Mouse (Mus musculus): ENCODE measurements at regions not wholly inside any gene's neighbourhood (a gene's known extent, or its start where the extent isn't known, plus 50 kb on each side); places are given as distances from the start of the nearest gene placed in this dataset.
"Not testable (repeated sequence)": the region's sequence is repeated elsewhere in the genome, so short reads cannot be mapped to it uniquely, and the experiment has no call there.

DNA sequence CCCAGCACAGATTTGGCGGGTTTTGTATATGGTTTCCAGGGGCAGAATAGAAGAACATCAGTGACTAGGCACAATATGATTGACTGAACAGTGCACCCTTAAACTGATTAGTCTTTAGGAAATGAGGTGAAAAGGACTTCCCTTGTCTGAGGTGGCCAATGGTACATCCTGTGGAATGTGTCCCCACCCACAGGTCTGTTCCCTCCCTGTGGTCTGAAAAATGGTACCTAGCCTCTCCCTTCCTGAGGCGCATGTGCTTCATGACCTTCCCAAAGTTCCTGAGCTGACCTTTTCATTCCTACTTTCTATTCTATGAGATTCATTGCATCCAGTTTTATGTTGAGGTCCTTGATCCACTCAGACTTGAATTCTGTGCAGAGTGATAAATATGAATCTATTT is 76.0 kb downstream of the Zfp97 start:
- 100% methylated on average over 2 of the region's 2 CpGs for WGBS
- not testable (repeated sequence) for H3K27me3 ChIP-seq; ATAC-seq; H3K27ac ChIP-seq; H3K4me2 ChIP-seq (replicated peaks); H3K9ac ChIP-seq (replicated peaks); H3K4me3 ChIP-seq (replicated peaks); H3K4me1 ChIP-seq (replicated peaks)
- H3K9me3 ChIP-seq = peaks cover 33% of the 10 kb centered on the region
- peaks cover 20% of the 10 kb centered on the region for H3K36me3 ChIP-seq

DNA sequence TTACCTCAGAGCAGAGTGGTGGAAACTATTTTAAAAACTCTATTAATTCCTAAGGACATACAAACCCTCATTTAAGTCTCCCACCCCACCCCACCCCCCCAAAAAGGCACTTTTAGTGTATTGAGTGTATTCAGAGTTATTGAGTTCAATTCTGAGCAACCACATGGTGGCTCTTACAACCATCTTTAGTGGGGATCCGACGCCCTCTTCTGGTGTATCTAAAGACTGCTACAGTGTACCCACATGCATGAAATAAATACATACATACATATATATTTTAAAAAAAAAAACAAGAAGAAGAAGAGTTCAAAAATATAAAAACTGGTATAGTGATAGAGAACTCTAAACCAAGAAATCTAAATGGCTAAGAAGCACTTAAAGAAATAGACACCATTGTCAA is 107.9 kb downstream of the Zfp97 start:
- no peak for ATAC-seq
- Histone ChIP-seq H3K4me2 (replicated peaks) (no peak overlapping the region), H3K27ac (no peak overlapping the region), H3K4me1 (replicated peaks) (no peaks in the 10 kb centered on the region), H3K9me3 (peaks cover 7% of the 10 kb centered on the region; the same call in 1 of the 2 replicates), H3K36me3 (no peaks in the 10 kb centered on the region), H3K9ac (replicated peaks) (no peak overlapping the region), H3K27me3 (no peaks in the 10 kb centered on the region), H3K4me3 (replicated peaks) (no peak overlapping the region)
- 41% methylated on average over 2 of the region's 2 CpGs for WGBS

GRCm38 (mm10) chr17:17234329-17235185 is 113.3 kb downstream of the Zfp97 start:
- not testable (repeated sequence) for H3K27me3 ChIP-seq; H3K4me1 ChIP-seq (replicated peaks); H3K36me3 ChIP-seq; H3K9me3 ChIP-seq
- peak; percentile 100 for ATAC-seq
- peak overlapping the region; percentile 70 for H3K9ac ChIP-seq (replicated peaks)
- peak overlapping the region; percentile 78 for H3K27ac ChIP-seq
- H3K4me3 ChIP-seq (replicated peaks) = peak overlapping the region; percentile 55
- peak overlapping the region; percentile 61 for H3K4me2 ChIP-seq (replicated peaks)
- under 1% methylated on average over 22 of the region's 22 CpGs for WGBS

GRCm38 (mm10) chr17:17235186-17235482 is 113.9 kb downstream of the Zfp97 start:
- not testable (repeated sequence) for H3K27ac ChIP-seq; H3K27me3 ChIP-seq; ATAC-seq; H3K4me1 ChIP-seq (replicated peaks); H3K36me3 ChIP-seq
- H3K9me3 ChIP-seq = peaks cover 12% of the 10 kb centered on the region
- H3K4me3 ChIP-seq (replicated peaks) = peak overlapping the region; percentile 55
- H3K4me2 ChIP-seq (replicated peaks) = peak overlapping the region; percentile 61
- peak overlapping the region; percentile 64 for H3K9ac ChIP-seq (replicated peaks)
- 0% methylated on average over 5 of the region's 5 CpGs for WGBS

All from midbrain, embryonic 13.5 days (tissue).